Mouse (Mus musculus) gonadal fat pad, adult 2 months (tissue): ENCODE data around the gene Slc16a13. TPM values are rescaled to one million over a fixed set of nuclear protein-coding genes. Genes with fewer than 3 reads are reported as not detected.

Experiments used
- DNase-seq: peaks from one replicate; pipeline ENCODE4 v3.0.0-alpha.2; 2012; ENCODE audit warnings: low read depth
- polyA plus RNA-seq: library from polyadenylated mRNA; depleted of rRNA; stranded (reverse); fragments of >200 nt; gene quantifications from 2 replicates; pipeline ENCODE4 v1.2.3, GENCODE M21; 2012

Gene Slc16a13
- polyA plus RNA-seq, 1 experiment: 22.1 TPM

- DNase-seq: no peak
Measured at GRCm38 (mm10) chr11:70212423-70212822, 8.4 kb downstream of the Slc16a13 start, which contains the start of gene Slc16a11. Slc16a11 (plus strand) TSS chr11:70212752.

- DNase-seq: no peak
Measured at GRCm38 (mm10) chr11:70211972-70212371, 8.9 kb downstream of the Slc16a13 start.

- DNase-seq: no peak
Measured at GRCm38 (mm10) chr11:70210681-70211080, 10.2 kb downstream of the Slc16a13 start.

DNA sequence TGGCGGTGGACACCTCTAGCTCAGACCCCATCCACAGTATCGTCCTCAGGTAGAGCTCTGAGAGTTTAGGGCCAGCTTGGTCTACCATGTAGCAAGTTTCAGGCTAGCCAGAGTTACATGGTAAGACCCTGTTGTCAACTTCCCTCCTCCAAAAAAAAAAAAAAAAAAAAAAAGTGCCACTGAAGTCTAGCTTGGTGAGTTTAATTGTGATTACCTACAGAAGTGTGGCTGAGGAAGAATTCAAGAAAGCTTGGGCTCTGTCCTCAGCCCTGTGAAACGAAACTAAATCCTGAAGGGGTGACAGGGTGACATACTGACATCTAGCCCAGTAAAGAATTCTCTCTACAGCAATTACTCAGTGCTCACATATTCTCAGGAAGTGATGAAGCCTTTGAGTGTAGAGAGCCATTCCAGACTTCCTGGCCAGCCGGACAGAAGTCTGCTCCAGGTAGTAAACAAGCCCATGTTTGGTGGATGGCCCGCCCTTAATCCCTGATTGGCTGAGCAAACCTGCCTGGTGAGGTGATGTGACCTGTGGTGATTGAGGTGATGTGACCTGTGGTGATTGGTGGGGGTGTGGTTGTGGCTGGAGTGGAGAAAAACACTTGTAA lies 12.0 kb downstream of the Slc16a13 start:
- DNase-seq: no peak

DNA sequence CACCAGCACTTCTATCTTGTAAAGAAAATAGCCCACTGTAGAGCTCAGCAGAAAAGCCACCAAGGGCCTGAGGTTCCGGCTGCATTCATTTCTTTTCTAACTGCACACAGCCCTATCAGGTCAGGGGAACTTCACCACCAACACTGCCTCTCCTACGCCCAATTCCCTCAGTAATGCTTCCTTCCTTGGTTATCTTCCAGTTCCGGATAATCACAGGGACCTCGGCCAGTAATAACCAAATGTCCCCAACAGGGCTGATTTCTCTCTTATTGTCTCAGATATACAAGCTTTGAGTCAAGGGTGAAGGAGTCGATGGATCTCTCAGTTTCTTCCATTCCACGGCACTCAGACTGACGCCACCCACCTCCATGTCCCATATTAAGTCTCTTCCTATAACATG lies 13.6 kb downstream of the Slc16a13 start:
- no peak for DNase-seq

GRCm38 (mm10) chr11:70206801-70207200 lies 14.1 kb downstream of the Slc16a13 start:
- no peak for DNase-seq

GRCm38 (mm10) chr11:70201691-70202090 lies 19.2 kb downstream of the Slc16a13 start:
- no peak for DNase-seq

DNA sequence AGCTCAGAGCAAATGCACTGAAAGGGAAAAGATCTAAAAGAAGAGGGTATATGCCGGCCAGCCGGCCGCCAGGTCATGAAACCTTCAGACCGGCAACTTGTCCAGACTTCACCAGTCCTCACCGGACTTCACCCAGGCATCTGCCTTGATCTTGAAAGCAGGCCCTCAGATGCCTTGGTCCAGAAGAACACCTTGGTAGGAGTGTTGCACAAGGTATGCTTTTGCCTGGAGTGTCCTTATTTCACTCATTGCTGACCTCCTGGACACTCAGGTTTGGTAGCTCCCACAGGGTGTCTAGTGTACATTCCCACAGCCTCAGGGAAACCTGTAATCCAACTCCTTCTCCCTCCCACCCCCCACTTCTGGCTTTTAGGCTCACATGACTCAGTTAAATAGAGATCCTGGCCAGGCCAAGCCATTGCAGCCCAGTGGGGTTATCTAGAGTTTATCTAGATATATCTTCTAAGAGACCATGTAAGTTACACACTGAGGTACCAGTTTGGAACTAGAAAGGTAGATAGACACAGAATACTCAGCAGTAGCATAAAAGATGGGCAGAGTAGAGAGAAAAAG lies 20.7 kb downstream of the Slc16a13 start:
- DNase-seq: no peak

- no peak for DNase-seq
Measured at GRCm38 (mm10) chr11:70199107-70199506, 21.8 kb downstream of the Slc16a13 start.

DNA sequence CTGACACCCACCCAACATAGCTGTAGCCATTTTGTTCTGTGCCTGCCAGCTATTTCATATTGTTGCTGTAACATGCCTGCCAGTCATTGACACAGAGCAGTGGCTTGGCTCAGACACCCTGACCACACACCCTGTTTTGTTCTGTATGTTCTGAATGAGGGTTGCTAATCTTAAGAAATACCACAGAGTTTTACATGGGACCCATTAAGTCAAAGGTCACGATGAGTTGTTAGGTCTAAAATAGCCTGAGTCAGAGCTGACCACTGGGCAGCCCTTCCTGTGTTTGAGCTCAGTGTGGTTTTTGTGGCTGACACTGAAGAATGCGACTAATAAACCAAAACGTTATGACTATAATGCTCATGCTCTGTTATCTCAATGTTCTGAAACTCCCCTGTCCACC lies 22.5 kb downstream of the Slc16a13 start:
- no peak for DNase-seq

- DNase-seq: no peak
Measured at GRCm38 (mm10) chr11:70193354-70194285, 27.2 kb downstream of the Slc16a13 start.

DNA sequence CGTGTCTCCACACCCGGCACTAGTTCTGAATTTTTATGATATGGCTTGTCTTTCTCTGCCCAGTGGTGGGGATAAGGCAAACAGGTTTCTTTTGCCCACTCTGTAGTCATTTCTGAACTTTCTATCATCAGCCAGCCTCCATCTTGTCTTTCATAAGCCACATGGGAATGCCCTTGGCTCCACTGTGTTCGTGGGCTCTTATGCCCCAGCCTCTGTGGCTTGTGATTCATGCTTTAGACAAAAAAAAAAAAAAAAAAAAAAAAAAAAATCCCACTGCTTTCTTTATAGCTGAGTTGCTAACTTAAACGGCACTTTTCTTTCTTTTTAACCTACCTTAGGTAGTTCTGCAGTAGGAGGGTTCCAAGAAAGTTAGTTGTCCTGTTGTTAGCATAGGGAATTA lies 28.7 kb downstream of the Slc16a13 start:
- no peak for DNase-seq

DNA sequence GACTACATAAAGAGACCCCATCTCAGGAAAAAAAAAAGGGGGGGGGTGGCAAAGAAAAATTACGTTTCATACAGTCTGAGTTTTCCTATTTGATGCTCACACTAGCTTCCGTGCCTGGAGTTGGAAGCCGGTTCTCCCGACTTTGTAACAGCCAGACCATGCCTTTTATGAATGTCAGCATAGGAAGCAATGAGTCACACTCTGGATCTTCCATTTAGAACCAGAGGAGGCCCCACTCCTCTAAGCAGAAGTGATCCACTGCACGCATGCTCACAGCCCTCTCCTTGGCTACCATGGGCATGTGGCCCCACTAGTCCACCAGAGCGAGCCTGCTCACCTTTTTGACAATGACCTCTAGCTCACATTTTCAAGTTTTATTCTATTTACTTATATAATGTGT lies 29.7 kb downstream of the Slc16a13 start:
- no peak for DNase-seq

DNA sequence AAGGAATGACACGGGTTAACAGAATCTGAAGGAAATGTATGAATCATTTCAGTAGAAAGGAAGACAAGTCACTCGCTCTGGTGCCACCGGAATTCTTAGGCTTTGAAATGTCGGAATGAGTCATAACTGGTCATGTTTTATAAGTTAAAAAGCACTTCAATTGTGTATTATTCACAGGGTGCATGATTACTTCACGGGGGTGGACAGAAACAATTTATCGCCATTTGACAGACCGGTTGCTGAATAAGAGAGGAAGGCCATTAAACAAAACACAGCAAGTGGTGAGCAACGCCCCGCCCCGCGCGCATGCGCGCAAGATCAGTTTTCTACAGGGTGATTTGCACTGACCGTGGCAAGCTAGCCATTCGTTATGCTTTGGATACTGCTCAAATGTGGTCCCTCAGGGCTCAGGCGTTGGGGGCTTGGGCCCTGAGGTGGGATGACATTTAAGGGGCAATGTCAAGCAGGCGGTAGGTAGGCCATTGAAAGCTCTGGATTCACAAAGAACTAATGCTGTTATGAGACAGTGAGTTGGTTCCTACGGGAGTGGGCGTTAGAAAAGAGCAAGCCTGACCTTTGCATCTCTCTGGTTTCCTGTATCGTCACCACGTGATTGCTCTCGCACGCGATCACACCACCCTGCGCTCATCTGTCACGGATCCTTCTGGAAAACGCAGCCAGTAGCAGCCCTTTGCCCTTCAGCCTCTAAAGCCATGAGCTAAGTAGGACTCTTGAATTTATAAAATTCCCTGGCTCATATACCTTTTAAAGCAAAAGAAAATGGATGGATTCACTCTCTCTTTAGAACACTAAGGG lies 31.3 kb downstream of the Slc16a13 start:
- no peak for DNase-seq

DNA sequence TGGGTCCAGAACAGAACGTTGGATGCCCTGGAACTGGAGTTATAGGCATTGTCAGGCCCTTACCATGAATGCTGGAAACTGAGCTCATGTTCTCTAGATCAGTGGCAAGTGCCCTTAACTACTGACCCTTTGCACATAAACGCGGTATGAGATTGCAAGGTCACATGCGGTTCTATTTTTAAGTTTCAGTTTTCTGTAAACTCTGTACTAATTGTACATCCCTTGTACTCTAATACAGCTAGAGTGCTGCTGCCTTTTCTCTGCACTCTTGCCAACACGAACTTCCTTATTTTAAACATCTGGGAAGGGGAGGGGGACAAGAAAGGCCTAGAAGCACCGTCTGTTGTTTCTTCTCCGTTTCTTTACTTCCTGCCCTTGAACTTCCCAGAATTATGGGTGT lies 35.7 kb downstream of the Slc16a13 start:
- DNase-seq: no peak

DNA sequence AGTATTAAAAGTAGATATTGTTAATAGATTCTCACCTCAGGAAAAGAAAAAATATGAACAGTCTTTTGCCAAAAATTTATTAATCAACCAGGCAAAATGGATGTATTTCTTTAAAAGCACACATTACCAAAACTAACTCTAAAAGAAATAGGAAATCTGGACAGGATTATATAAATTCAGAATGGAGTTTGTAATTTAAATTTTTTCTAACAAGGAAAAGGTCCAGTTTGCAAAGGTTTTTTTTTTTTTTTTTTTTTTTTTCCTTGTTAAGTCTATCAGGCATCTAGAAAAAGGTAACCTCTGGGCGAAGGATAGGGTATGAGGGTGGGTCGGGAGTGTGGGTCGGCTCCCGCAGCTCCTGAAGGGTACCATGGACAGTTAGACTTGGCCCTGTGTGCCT lies 40.4 kb downstream of the Slc16a13 start:
- DNase-seq: no peak

DNA sequence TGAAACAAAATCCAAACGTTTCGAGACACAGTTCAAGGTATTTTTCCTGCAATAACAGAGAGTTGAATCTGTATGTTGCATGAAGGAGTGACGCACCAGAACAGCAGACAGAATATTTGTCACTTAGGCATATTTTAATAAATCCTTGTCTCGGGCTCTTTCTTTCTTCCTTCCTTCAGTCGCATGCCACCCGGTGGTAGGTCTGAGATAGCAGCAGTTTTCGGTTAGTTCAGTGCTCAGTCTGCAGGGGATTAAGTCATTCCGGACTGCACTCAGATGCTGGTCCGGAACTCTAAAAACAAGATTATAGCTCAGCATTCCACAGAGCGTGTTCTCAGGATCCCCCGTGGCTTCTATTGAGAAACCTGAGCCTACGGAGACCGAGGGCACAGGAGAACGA lies 41.5 kb downstream of the Slc16a13 start:
- no peak for DNase-seq

DNA sequence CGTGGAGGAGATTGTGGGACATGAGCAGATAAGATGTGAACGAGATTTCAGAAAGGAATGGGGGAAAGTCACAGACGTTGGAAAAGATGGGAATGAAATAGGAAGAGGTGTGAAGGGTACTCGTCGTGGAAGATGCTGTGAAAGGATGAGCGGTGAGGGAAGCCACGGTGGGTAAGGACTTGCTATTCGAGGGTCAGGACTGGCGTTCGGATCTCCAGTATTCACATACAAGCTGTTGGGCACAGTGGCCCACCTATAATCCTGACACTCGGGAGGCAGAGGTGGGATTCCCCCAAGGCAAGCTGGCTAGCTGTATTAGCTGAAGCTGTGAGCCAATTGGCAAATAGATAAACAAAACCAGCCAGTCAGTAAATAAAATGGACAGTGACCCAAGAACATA lies 42.1 kb downstream of the Slc16a13 start:
- DNase-seq: no peak

DNA sequence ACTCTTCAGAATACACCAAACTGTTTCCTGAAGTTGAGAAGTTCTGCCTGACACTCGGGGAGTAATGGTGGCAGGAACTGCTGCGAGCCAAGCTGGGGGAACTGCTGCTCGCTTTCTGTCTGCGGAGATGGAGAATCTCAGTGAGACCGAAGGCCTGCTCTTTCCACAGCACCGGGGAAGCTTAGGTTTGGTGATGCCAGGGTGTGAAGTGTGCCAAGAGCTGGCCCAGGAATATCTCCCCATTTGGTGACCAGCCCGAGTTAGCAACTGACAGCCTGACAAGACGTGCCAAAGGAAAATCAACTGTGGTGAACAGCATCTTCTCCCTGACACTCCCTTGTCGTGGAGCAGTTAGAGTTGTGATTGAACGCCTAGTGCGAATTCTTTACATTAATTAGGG lies 42.6 kb downstream of the Slc16a13 start:
- no peak for DNase-seq

GRCm38 (mm10) chr11:70177647-70178046 lies 43.2 kb downstream of the Slc16a13 start:
- DNase-seq: no peak

DNA sequence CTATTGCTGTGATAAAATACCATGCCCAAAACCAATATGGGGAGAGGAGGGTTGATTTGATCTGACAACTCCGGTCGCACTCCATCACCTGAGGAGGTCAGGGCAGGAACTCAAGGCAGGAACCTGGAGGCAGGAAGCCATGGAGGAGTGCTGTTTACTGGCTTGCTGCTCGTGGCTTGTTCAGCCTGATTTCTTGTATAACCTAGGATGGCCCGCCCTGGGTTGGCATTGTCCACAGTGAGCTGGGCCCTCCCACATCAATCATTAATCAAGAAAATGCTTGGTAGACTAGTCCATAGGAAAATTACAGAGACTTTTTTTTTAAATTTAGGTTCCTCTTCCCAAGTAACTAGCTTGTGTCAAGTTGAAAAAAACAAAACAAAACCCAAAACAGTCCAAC lies 46.4 kb downstream of the Slc16a13 start:
- no peak for DNase-seq

- no peak for DNase-seq
Measured at GRCm38 (mm10) chr11:70172298-70172697, 48.6 kb downstream of the Slc16a13 start.
